Mouse (Mus musculus): ENCODE measurements around the gene Atp6v0d1.

GRCm38 (mm10) chr8:105552824-105553223 is 13.0 kb downstream of the Atp6v0d1 start:
- TF ChIP-seq CTCF (IDR thresholded peaks at IDR 0.05; ENCODE audit: low read depth), result no peak
- no peak for TF ChIP-seq EP300 (optimal IDR thresholded peaks at IDR 0.05)
